Mouse (Mus musculus) ES-CJ7 (cell line): ENCODE data around the gene Fgd2.

Experiments
- DNase-seq: peaks from one replicate; pipeline ENCODE4 v3.0.0; 2011; ENCODE audit warnings: low read depth, low spot score

Gene Fgd2

GRCm38 (mm10) chr17:29397480-29398433, 37.0 kb downstream of the Fgd2 start:
- DNase-seq = peak; percentile 73

- DNase-seq = no peak
Observed at GRCm38 (mm10) chr17:29398434-29399026, 37.8 kb downstream of the Fgd2 start.

GRCm38 (mm10) chr17:29399241-29399910, 38.7 kb downstream of the Fgd2 start:
- peak; percentile 98 for DNase-seq

- DNase-seq = no peak
Observed at GRCm38 (mm10) chr17:29400044-29400443, 39.3 kb downstream of the Fgd2 start.

- DNase-seq = peak; percentile 44
Observed at GRCm38 (mm10) chr17:29401741-29402268, 41.1 kb downstream of the Fgd2 start.

- no peak for DNase-seq
Observed at GRCm38 (mm10) chr17:29403179-29403578, 42.5 kb downstream of the Fgd2 start.

- peak; percentile 86 for DNase-seq
Observed at GRCm38 (mm10) chr17:29405501-29405900, 44.8 kb downstream of the Fgd2 start.

- DNase-seq = no peak
Observed at GRCm38 (mm10) chr17:29406077-29406476, 45.4 kb downstream of the Fgd2 start.

- no peak for DNase-seq
Observed at GRCm38 (mm10) chr17:29407405-29407804, 46.7 kb downstream of the Fgd2 start.

GRCm38 (mm10) chr17:29408364-29408763, 47.6 kb downstream of the Fgd2 start:
- no peak for DNase-seq

- DNase-seq = no peak
Observed at GRCm38 (mm10) chr17:29409800-29410343, 49.2 kb downstream of the Fgd2 start.

GRCm38 (mm10) chr17:29411821-29412425, 51.2 kb downstream of the Fgd2 start:
- no peak for DNase-seq

GRCm38 (mm10) chr17:29414566-29414965, 53.9 kb downstream of the Fgd2 start:
- no peak for DNase-seq

GRCm38 (mm10) chr17:29415761-29416662, 55.3 kb downstream of the Fgd2 start:
- DNase-seq = no peak

- DNase-seq = peak; percentile 58
Observed at GRCm38 (mm10) chr17:29416757-29417156, 56.0 kb downstream of the Fgd2 start.

GRCm38 (mm10) chr17:29418758-29419380, 58.2 kb downstream of the Fgd2 start:
- DNase-seq = no peak

- no peak for DNase-seq
Observed at GRCm38 (mm10) chr17:29419976-29420739, 59.4 kb downstream of the Fgd2 start.

GRCm38 (mm10) chr17:29421319-29421718, 60.6 kb downstream of the Fgd2 start:
- DNase-seq = no peak

GRCm38 (mm10) chr17:29422337-29422736, 61.6 kb downstream of the Fgd2 start:
- DNase-seq = peak; percentile 67
